Mouse (Mus musculus): Measurements from ENCODE around the gene C1qtnf1. TPM values are rescaled to one million over a fixed set of nuclear protein-coding genes. Genes with fewer than 3 reads are reported as not detected.

The C1qtnf1 gene
- total RNA-seq, 2 experiments from 2014 or later: 3.3 to 4.8 TPM

DNA sequence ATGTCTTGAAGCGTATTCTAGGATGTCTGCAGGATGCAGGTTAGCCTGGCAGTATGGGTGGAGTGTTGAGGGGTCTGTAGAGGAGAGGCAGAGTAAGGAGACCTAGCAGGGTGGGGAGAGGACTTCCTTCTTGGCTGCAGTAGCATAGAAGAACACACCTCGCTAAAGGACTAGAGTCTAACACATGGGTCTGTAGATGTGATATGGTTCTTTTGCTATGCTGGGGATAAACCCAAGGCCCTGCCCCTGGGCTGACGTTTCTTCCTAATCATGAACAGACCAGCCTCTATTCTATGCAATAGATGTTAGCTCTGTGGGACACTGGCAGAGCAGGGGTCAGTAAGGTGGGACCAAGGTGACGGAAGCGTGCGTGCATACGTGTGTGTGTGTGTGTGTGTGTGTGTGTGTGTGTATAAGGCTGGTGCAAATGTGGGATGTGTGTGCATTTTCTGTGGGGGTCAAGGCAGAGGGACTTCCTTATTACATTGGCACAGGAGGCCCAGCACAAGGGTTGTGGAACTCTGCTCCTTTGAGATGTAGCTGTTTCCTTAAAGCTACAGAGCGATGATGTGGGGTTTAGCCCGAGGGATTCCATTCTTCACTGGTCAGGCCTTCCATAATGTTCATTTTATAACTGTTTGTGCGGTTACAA is 41.6 kb downstream of the C1qtnf1 start:
- intact Hi-C loops (cut with DNase I): no loop called here
- Histone ChIP-seq H3K4me3 (no peak overlapping the region), H3K27ac (no peak overlapping the region)
- no peak for TF ChIP-seq CTCF (IDR thresholded peaks at IDR 0.05)
- DNase-seq (ENCODE audit: extremely low spot score in 1 of 2, low spot score in 2 of 2): no peak

GRCm38 (mm10) chr11:118470234-118470966 is 42.4 kb downstream of the C1qtnf1 start:
- Histone ChIP-seq H3K27ac (no peak overlapping the region), H3K4me3 (no peak overlapping the region)
- no peak for TF ChIP-seq CTCF (IDR thresholded peaks at IDR 0.05)
- DNase-seq (ENCODE audit: extremely low spot score in 1 of 2, low spot score in 2 of 2): no peak
- intact Hi-C loops (cut with DNase I): no loop called here

DNA sequence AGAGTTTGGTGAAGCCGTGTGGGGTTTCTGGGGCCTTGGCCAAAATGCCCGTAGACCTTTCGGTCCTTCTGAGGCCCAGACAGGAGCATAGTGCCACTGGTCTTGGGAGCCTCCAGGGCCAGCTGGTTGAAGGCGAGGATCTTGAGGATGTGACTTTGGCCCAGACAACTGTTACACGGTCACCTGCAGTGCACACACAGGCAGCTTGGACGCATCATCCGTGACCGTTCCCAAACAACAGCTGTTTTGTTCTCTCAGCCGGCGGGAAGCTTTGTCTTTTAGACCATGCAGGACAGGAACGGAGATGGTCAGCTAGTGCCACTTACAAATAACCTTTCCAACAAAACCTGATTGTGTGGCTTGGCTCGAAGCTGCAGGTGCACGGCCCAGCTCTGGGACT is 43.7 kb downstream of the C1qtnf1 start:
- H3K4me3 ChIP-seq: no peak overlapping the region
- DNase-seq (ENCODE audit: extremely low spot score in 1 of 2, low spot score in 2 of 2): no peak
- no peak for TF ChIP-seq CTCF (IDR thresholded peaks at IDR 0.05)
- intact Hi-C loops (cut with DNase I): no loop called here
- H3K27ac ChIP-seq: no peak overlapping the region

DNA sequence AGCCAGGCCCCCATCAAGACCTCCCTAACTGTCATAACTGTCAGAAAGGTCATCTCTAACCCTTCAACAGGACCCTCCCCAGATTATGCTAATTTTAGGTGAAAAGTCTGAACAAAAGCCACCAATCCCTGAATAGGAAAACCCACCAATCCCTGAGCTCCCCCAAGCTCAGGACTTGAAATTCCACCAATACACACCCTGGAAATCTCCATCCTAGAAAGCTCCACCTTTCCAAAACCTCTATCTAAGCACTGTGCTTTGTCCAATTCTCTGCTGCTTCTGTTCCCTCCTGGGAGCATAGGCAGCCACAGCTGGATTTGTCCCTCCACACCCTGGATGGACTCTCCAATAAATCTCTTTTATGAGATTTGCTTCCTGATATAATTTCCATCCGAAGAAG is 45.2 kb downstream of the C1qtnf1 start:
- intact Hi-C loops (cut with DNase I): no loop called here
- no peak for DNase-seq (ENCODE audit: extremely low spot score in 1 of 2, low spot score in 2 of 2)
- no peak overlapping the region for H3K4me3 ChIP-seq
- H3K27ac ChIP-seq: no peak overlapping the region
- no peak for TF ChIP-seq CTCF (IDR thresholded peaks at IDR 0.05)

DNA sequence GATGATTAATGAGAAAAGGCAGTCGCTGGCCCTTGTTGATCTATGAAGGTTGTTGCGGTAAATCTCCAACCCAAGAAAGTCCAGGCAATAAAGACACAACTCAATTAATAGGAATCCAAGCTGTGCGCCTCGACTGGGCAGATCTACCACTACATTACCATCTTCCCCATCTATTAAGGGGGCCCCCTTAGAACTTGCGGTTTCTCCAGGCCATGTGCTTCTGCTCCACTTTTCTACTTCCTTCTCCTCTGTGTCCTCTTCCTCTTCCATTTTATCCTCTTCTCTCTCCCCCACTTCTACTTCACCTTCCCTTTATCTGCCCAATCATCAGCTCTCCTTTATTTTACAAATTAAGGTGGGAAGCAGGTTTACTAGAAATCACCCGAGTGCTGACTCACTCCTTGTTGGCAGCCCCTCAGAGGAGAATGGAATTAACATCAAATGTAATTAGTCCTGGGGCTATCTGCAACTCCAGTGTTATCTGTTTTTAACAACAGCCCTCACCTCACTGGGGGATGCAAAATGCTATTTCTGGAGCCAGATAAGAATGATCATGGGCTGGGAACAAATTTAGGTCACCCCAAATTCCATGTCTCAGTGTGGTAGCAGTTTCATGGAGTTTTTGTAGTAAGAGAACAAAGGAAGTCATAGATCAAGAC is 46.0 kb downstream of the C1qtnf1 start:
- intact Hi-C loops (cut with DNase I): no loop called here
- H3K27ac ChIP-seq: no peak overlapping the region
- no peak for TF ChIP-seq CTCF (IDR thresholded peaks at IDR 0.05)

GRCm38 (mm10) chr11:118475496-118476083 is 47.6 kb downstream of the C1qtnf1 start:
- DNase-seq (ENCODE audit: extremely low spot score in 1 of 2, low spot score in 2 of 2): no peak
- no peak for TF ChIP-seq CTCF (IDR thresholded peaks at IDR 0.05)
- Histone ChIP-seq H3K4me3 (no peak overlapping the region), H3K27ac (no peak overlapping the region)
- intact Hi-C loops (cut with DNase I): no loop called here

More for the DNA sequence above, 46.0 kb downstream of the C1qtnf1 start:
- DNase-seq (ENCODE audit: extremely low spot score in 1 of 2, low spot score in 2 of 2): no peak
- no peak overlapping the region for H3K4me3 ChIP-seq

- Histone ChIP-seq H3K27ac (peak within 1 kb of the TSS; percentile 88), H3K4me3 (peak within 1 kb of the TSS; percentile 80)
Measured at GRCm38 (mm10) chr11:118476396-118477373, 48.7 kb downstream of the C1qtnf1 start, which contains the start of gene Engase. Gene Engase, plus strand, starts transcription at chr11:118476829.

DNA sequence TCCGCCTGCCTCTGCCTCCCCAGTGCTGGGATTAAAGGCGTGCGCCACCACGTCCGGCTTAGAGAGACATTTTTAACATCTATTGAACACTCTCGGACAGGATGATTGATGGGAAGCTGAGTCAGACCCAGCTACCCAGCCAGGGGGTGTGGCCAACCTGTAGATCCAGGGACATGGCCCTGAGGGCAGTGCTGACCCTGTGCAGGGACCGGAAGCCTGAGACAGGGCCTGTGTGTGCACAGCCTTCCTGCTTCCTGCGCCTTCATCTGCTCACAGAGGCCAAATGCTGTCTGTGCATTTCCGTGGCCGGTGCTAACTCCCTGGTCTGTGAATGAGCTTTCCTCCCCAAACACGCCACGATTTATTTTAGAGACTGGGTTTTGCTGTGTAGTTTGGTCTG is 51.8 kb downstream of the C1qtnf1 start:
- no peak overlapping the region for H3K27ac ChIP-seq
- TF ChIP-seq CTCF (IDR thresholded peaks at IDR 0.05): no peak
- no peak for DNase-seq (ENCODE audit: extremely low spot score in 1 of 2, low spot score in 2 of 2)
- intact Hi-C loops (cut with DNase I): no loop called here
- no peak overlapping the region for H3K4me3 ChIP-seq

More at GRCm38 (mm10) chr11:118476396-118477373, 48.7 kb downstream of the C1qtnf1 start, which contains the start of gene Engase:
- intact Hi-C loops (cut with DNase I): no loop called here
- TF ChIP-seq CTCF (IDR thresholded peaks at IDR 0.05): no peak
- peak; percentile 95 to 96 for DNase-seq (ENCODE audit: extremely low spot score in 1 of 2, low spot score in 2 of 2)

DNA sequence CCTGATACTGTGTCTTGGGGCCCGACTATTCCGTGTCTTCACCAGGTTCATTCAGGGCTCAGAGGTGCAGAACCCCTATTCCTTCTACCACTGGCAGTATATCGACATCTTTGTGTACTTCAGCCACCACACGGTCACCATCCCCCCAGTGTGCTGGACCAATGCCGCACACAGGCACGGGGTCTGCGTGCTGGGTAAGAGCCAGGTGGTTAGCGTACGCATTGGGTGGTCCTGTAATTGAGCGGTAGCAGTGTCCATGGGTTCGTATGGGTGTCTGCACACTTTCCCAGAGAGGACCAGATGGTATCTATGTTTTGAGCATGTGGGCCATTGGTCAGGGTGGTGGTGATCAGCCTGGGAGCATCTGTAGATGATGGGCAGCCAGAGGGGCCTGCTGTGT is 53.2 kb downstream of the C1qtnf1 start:
- Histone ChIP-seq H3K4me3 (no peak overlapping the region), H3K27ac (no peak overlapping the region)
- no peak for TF ChIP-seq CTCF (IDR thresholded peaks at IDR 0.05)
- no peak for DNase-seq (ENCODE audit: extremely low spot score in 1 of 2, low spot score in 2 of 2)
- intact Hi-C loops (cut with DNase I): no loop called here

DNA sequence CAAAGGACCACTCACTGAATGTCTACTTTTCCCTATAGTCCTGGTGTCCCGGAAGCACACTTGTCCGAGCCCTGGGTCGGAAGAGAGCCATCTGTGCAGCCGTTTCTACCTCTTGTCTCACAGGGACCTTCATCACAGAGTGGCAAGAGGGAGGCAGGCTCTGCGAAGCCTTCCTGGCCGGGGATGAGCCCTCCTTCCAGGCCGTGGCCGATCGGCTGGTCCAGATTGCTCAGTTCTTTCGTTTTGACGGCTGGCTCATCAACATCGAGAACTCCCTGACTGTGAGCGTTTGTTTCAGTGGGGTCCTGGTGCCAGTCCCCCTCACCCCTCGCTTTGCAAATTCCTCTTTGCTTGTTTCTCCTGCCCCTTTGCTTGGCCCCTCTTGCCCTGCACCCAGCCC is 53.7 kb downstream of the C1qtnf1 start:
- H3K27ac ChIP-seq: no peak overlapping the region
- no peak for TF ChIP-seq CTCF (IDR thresholded peaks at IDR 0.05)
- intact Hi-C loops (cut with DNase I): no loop called here
- no peak for DNase-seq (ENCODE audit: extremely low spot score in 1 of 2, low spot score in 2 of 2)
- H3K4me3 ChIP-seq: no peak overlapping the region

GRCm38 (mm10) chr11:118484169-118484568 is 56.2 kb downstream of the C1qtnf1 start:
- TF ChIP-seq CTCF (IDR thresholded peaks at IDR 0.05): no peak
- no peak overlapping the region for H3K27ac ChIP-seq
- H3K4me3 ChIP-seq: no peak overlapping the region
- intact Hi-C loops (cut with DNase I): no loop called here
- no peak for DNase-seq (ENCODE audit: extremely low spot score in 1 of 2, low spot score in 2 of 2)

All from left cerebral cortex, adult 2 months (tissue).